Mouse (Mus musculus): ENCODE data around the gene Crb2.

- TF ChIP-seq POLR2A (IDR thresholded peaks at IDR 0.05; ENCODE audit: borderline replicate concordance, extremely low read depth, low read depth, low read length) = no peak
- TF ChIP-seq CTCF (IDR thresholded peaks at IDR 0.05; ENCODE audit: insufficient read depth, low read length) = no peak
These were observed 20.0 kb downstream of the Crb2 start for GRCm38 (mm10) chr2:37796021-37796420.

Measured in lung, adult 2 months (tissue).